Mouse (Mus musculus) cerebellum, adult 2 months (tissue): Measurements from ENCODE around the gene Olfr194.
"Not testable (repeated sequence)": the region's sequence is repeated elsewhere in the genome, so short reads cannot be mapped to it uniquely, and the experiment has no call there.

Experiments
- CTCF ChIP-seq: fragments of 200-500 bp; IDR thresholded peaks from 2 replicates; pipeline ENCODE4 v1.5.1; 2011; ENCODE audit warnings: low read depth, mild to moderate bottlenecking, control low read depth, low read length, moderate library complexity, borderline replicate concordance; ENCODE audit not compliant: insufficient read depth
- POLR2A ChIP-seq: fragments of 200-500 bp; IDR thresholded peaks from 2 replicates; pipeline ENCODE4 v1.6.1; 2011; ENCODE audit warnings: low read length, control low read depth, borderline replicate concordance; ENCODE audit not compliant: insufficient read depth

GRCm38 (mm10) chr16:59081113-59081512, 39.8 kb downstream of the Olfr194 start:
- not testable (repeated sequence) for TF ChIP-seq POLR2A, CTCF
